Mouse (Mus musculus) forebrain, embryonic 15.5 days (tissue): ENCODE measurements at regions not wholly inside any gene's neighbourhood (a gene's known extent, or its start where the extent isn't known, plus 50 kb on each side); places are given as distances from the start of the nearest gene placed in this dataset.

ENCODE experiments used
- ATAC-seq: fragments of 200-750 bp; cut with Nextera tagmentation; replicated peaks from 2 replicates; pipeline ENCODE4 v1.8.0; 2017; ENCODE audit warnings: mild to moderate bottlenecking, moderate TSS enrichment, moderate library complexity
- H3K27ac ChIP-seq: fragments of 300-500 bp; sonication (generic); replicated peaks from 2 replicates; pipeline ENCODE4 v1.5.1; 2015; ENCODE audit warnings: mild to moderate bottlenecking, inconsistent platforms
- H3K27me3 ChIP-seq: fragments of 300-500 bp; sonication (generic); 2 replicates; pipeline ENCODE4 v1.6.1; 2015; ENCODE audit warnings: inconsistent platforms
- H3K36me3 ChIP-seq: fragments of 300-500 bp; sonication (generic); 2 replicates; pipeline ENCODE4 v1.6.1; 2015; ENCODE audit warnings: mild to moderate bottlenecking, inconsistent platforms
- H3K4me1 ChIP-seq: fragments of 300-500 bp; sonication (generic); 2 replicates; pipeline ENCODE4 v1.6.1; 2015; ENCODE audit warnings: inconsistent platforms
- H3K4me2 ChIP-seq: fragments of 300-500 bp; sonication (generic); replicated peaks from 2 replicates; pipeline ENCODE4 v1.6.1; 2015; ENCODE audit warnings: mild to moderate bottlenecking, inconsistent platforms
- H3K4me3 ChIP-seq: fragments of 300-500 bp; sonication (generic); 2 replicates; pipeline ENCODE4 v1.5.1; 2015; ENCODE audit warnings: mild to moderate bottlenecking, inconsistent platforms
- H3K9ac ChIP-seq: fragments of 300-500 bp; sonication (generic); replicated peaks from 2 replicates; pipeline ENCODE4 v1.6.1; 2015; ENCODE audit warnings: mild to moderate bottlenecking, inconsistent platforms
- H3K9me3 ChIP-seq: fragments of 300-500 bp; sonication (generic); 2 replicates; pipeline ENCODE4 v1.6.1; 2016; ENCODE audit warnings: inconsistent platforms
- WGBS: fragments of 180-500 bp; shearing (Covaris S2); methylation state at CpG from one replicate; pipeline ENCODE4 v1.1.7; 2015; ENCODE audit warnings: mixed read lengths; 5-methylcytosine and 5-hydroxymethylcytosine counted together

GRCm38 (mm10) chr10:51056950-51057349, 162.4 kb downstream of the Sim1 start:
- Histone ChIP-seq H3K4me3 (no peak overlapping the region), H3K9ac (no peak overlapping the region), H3K4me2 (no peak overlapping the region), H3K27me3 (no peaks in the 10 kb centered on the region), H3K36me3 (no peaks in the 10 kb centered on the region), H3K4me1 (no peaks in the 10 kb centered on the region), H3K27ac (no peak overlapping the region), H3K9me3 (no peaks in the 10 kb centered on the region)
- WGBS, result 12% methylated on average over 1 of the region's 1 CpGs
- 0 out of 2 replicates have a peak, but pooled peaks have one; percentile 63 for ATAC-seq

- no peaks in the 10 kb centered on the region for H3K9me3 ChIP-seq
- no peak for ATAC-seq
- WGBS, result 91% methylated on average over 5 of the region's 5 CpGs
- no peak overlapping the region for H3K4me2 ChIP-seq
- H3K36me3 ChIP-seq, result no peaks in the 10 kb centered on the region
- H3K27me3 ChIP-seq, result no peaks in the 10 kb centered on the region
- no peak overlapping the region for H3K27ac ChIP-seq
- no peaks in the 10 kb centered on the region for H3K4me1 ChIP-seq
- H3K9ac ChIP-seq, result no peak overlapping the region
- no peak overlapping the region for H3K4me3 ChIP-seq
Measured at GRCm38 (mm10) chr10:51058333-51058732, 163.8 kb downstream of the Sim1 start.

- H3K36me3 ChIP-seq, result no peaks in the 10 kb centered on the region
- no peak overlapping the region for H3K27ac ChIP-seq
- ATAC-seq, result no peak
- no peaks in the 10 kb centered on the region for H3K4me1 ChIP-seq
- no peak overlapping the region for H3K9ac ChIP-seq
- 95% methylated on average over 1 of the region's 1 CpGs for WGBS
- no peaks in the 10 kb centered on the region for H3K9me3 ChIP-seq
- H3K4me3 ChIP-seq, result no peak overlapping the region
- no peak overlapping the region for H3K4me2 ChIP-seq
- no peaks in the 10 kb centered on the region for H3K27me3 ChIP-seq
Measured at GRCm38 (mm10) chr10:51101590-51101989, 207.0 kb downstream of the Sim1 start.

- H3K27ac ChIP-seq, result no peak overlapping the region
- H3K4me1 ChIP-seq, result peaks cover 22% of the 10 kb centered on the region
- H3K36me3 ChIP-seq, result no peaks in the 10 kb centered on the region
- no peak overlapping the region for H3K4me3 ChIP-seq
- H3K9ac ChIP-seq, result no peak overlapping the region
- no peak overlapping the region for H3K4me2 ChIP-seq
- H3K27me3 ChIP-seq, result no peaks in the 10 kb centered on the region
- ATAC-seq, result no peak
- no peaks in the 10 kb centered on the region for H3K9me3 ChIP-seq
Measured at GRCm38 (mm10) chr10:51151833-51152232, 257.3 kb downstream of the Sim1 start.

DNA sequence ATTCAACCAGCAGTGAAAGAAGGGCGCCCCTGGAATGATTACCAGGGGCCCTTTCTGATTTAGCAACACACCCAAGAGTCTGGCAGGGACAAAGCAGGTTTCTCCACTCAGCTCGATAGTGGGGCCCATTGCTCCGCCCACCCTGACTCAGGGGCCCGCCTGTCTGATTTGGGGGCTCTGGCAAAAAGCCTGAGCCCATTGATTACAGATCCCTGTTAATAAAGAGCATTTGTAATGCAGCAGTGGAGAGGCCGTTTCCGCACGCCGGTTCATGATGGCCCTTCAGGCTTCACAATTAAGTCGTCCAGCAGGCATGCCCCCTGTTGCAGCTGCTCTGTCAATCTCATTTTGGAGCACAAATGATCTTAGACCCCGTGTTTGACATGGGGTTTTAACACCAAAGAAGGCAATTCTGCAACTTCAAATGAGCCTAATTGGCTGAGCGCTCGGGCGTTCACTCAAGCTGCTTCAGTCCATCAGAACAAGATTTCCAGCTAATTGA, 259.0 kb downstream of the Sim1 start:
- Histone ChIP-seq H3K36me3 (no peaks in the 10 kb centered on the region), H3K9me3 (no peaks in the 10 kb centered on the region), H3K4me1 (peaks cover 22% of the 10 kb centered on the region), H3K27me3 (no peaks in the 10 kb centered on the region), H3K4me2 (peak overlapping the region; percentile 45), H3K4me3 (peak overlapping the region; percentile 27), H3K9ac (0 out of 2 replicates have a peak overlapping the region, but pooled peaks have one; percentile 30), H3K27ac (peak overlapping the region; percentile 72)
- peak; percentile 98 for ATAC-seq
- WGBS, result 1% methylated on average over 13 of the region's 13 CpGs

DNA sequence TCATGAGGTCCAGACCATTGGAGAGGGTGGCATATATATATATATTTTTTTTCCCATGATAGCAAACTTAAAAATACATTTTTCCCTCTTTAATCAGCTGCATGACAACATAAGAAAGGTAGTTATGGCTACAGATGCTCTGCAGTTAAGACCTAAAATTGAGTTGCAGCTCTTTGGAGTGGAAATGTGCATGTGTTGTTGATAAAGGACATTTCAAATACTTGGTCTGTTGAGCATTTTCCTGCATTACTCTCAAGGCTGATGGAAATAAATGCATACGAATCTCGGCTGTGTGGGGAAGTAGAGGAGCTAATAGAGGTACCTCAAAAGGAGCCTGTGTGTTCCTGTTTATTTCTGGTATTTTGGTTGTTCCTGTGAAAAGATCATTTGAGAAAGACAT, 259.5 kb downstream of the Sim1 start:
- no peaks in the 10 kb centered on the region for H3K36me3 ChIP-seq
- H3K4me3 ChIP-seq, result no peak overlapping the region
- H3K4me1 ChIP-seq, result peaks cover 22% of the 10 kb centered on the region
- peak overlapping the region; percentile 72 for H3K27ac ChIP-seq
- H3K27me3 ChIP-seq, result no peaks in the 10 kb centered on the region
- peak overlapping the region; percentile 45; the same call in 1 of the 2 replicates for H3K4me2 ChIP-seq
- 7% methylated on average over 2 of the region's 2 CpGs for WGBS
- peak; percentile 24; the same call in 1 of the 2 replicates for ATAC-seq
- no peak overlapping the region for H3K9ac ChIP-seq
- no peaks in the 10 kb centered on the region for H3K9me3 ChIP-seq

- no peaks in the 10 kb centered on the region for H3K36me3 ChIP-seq
- no peaks in the 10 kb centered on the region for H3K27me3 ChIP-seq
- 59% methylated on average over 2 of the region's 2 CpGs for WGBS
- peak overlapping the region; percentile 72; the same call in 1 of the 2 replicates for H3K27ac ChIP-seq
- no peak overlapping the region for H3K9ac ChIP-seq
- H3K4me2 ChIP-seq, result no peak overlapping the region
- peaks cover 22% of the 10 kb centered on the region for H3K4me1 ChIP-seq
- no peaks in the 10 kb centered on the region for H3K9me3 ChIP-seq
- no peak overlapping the region for H3K4me3 ChIP-seq
- ATAC-seq, result no peak
Measured at GRCm38 (mm10) chr10:51154743-51155142, 260.2 kb downstream of the Sim1 start.

DNA sequence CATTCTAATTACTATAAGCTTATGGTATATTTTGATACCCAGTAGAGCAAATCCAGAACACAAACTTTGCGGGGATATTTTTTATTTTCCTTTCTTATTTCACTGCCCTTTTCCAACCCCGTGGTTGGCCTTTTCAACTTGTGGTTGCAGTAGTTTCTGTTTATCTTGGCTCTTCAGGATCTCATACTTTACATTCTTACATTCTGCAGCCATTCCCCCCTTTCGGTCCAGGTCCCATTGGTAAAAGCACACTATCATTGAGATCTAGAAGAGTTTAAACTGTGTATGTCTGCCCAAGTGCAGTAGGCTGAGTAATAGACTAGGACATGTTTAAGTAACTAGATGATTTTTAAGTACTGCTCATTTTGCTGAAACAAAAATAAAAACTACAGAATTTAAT, 279.1 kb downstream of the Sim1 start:
- no peaks in the 10 kb centered on the region for H3K4me1 ChIP-seq
- H3K9me3 ChIP-seq, result no peaks in the 10 kb centered on the region
- H3K9ac ChIP-seq, result no peak overlapping the region
- H3K4me2 ChIP-seq, result no peak overlapping the region
- ATAC-seq, result no peak
- H3K27ac ChIP-seq, result no peak overlapping the region
- WGBS, result 85% methylated on average over 3 of the region's 3 CpGs
- H3K4me3 ChIP-seq, result no peak overlapping the region
- no peaks in the 10 kb centered on the region for H3K36me3 ChIP-seq
- no peaks in the 10 kb centered on the region for H3K27me3 ChIP-seq

- no peak overlapping the region for H3K9ac ChIP-seq
- H3K9me3 ChIP-seq, result no peaks in the 10 kb centered on the region
- no peaks in the 10 kb centered on the region for H3K27me3 ChIP-seq
- H3K36me3 ChIP-seq, result no peaks in the 10 kb centered on the region
- no peak overlapping the region for H3K4me2 ChIP-seq
- H3K4me3 ChIP-seq, result no peak overlapping the region
- no peak overlapping the region for H3K27ac ChIP-seq
- H3K4me1 ChIP-seq, result no peaks in the 10 kb centered on the region
- whole genome bisulfite sequencing, result 85% methylated on average over 3 of the region's 3 CpGs
- ATAC-seq, result no peak
Measured at GRCm38 (mm10) chr10:51175993-51176577, 281.5 kb downstream of the Sim1 start.

DNA sequence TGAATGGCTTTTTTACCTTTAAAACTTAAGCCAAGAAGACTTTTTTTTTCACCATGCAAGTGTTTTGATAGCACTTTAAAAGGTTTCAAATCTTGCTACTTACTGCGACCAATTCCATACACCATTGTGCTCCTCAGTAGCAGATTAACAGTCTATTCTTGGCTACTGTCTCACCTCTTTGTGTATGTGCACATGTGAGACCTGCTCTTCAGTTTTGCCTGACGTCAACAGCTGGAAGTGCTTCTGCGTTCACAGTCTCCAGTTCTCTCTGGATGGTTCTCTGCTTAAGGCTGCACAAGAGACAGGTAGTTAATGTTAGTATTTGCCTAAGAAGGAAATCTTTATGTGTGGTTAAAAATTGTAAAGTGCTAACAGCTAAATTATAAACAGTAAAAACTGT, 282.1 kb downstream of the Sim1 start:
- no peak overlapping the region for H3K27ac ChIP-seq
- H3K9me3 ChIP-seq, result no peaks in the 10 kb centered on the region
- no peak overlapping the region for H3K9ac ChIP-seq
- ATAC-seq, result no peak
- H3K27me3 ChIP-seq, result no peaks in the 10 kb centered on the region
- WGBS, result 40% methylated on average over 3 of the region's 3 CpGs
- no peaks in the 10 kb centered on the region for H3K4me1 ChIP-seq
- H3K36me3 ChIP-seq, result no peaks in the 10 kb centered on the region
- H3K4me2 ChIP-seq, result no peak overlapping the region
- no peak overlapping the region for H3K4me3 ChIP-seq

DNA sequence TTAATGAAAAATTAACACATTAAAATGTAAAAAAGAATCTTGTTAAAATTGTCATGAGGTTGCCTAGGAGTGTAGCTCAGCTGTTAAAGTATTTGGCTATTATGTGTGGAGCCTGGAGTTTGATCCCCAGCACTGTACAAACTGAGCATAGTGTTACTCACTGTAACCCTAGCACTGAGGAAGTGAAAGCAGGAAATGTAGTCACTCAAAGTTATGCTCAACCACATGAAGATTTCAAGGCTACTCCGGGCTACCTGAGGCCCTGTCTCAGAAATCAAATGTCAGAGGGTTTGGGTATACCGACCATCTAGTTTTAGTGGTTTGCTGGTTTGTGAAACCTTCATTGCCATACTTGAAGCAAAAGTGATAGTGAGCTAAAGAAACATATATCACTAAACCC, 287.2 kb downstream of the Sim1 start:
- WGBS, result 90% methylated on average over 2 of the region's 2 CpGs
- ATAC-seq, result no peak
- Histone ChIP-seq H3K27ac (no peak overlapping the region), H3K36me3 (no peaks in the 10 kb centered on the region), H3K27me3 (no peaks in the 10 kb centered on the region), H3K9ac (no peak overlapping the region), H3K4me2 (no peak overlapping the region), H3K4me1 (no peaks in the 10 kb centered on the region), H3K9me3 (no peaks in the 10 kb centered on the region), H3K4me3 (no peak overlapping the region)

DNA sequence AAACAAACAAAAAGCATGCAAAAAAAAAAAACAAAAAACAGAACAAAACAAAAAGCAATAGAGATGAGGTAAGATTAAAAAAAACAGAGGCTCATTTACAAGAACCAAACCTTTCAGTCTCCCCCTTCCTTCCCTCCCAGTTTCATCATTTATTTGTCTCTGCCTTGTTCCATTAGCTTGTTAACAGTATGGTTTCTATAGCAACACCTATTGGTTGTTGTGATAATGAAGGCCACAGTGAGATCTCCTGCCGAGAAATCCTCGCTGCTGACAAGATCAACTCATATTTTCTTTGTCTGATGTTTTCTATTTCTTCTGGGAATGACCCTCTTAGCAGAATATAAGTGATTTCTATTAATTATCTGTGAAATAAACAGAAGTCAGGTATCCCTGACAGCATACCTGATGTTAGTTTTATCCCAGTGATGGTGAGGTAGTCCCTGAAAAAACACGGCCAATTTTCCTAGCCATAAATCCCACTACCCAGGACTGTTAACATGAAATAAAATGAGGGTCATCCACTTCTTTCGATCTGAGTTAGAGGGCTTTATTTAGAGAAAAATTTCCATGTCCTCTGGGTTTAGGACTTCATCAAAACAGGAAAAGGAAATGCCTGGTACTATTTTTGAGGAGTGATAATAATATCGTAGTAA, 288.9 kb upstream of the Gm49339 start:
- 0 out of 2 replicates have a peak, but pooled peaks have one; percentile 41 for ATAC-seq
- H3K27ac ChIP-seq, result no peak overlapping the region
- no peak overlapping the region for H3K4me3 ChIP-seq
- no peak overlapping the region for H3K4me2 ChIP-seq
- H3K36me3 ChIP-seq, result no peaks in the 10 kb centered on the region
- H3K4me1 ChIP-seq, result no peaks in the 10 kb centered on the region
- no peaks in the 10 kb centered on the region for H3K27me3 ChIP-seq
- no peak overlapping the region for H3K9ac ChIP-seq
- no peaks in the 10 kb centered on the region for H3K9me3 ChIP-seq
- WGBS, result 37% methylated on average over 5 of the region's 5 CpGs

DNA sequence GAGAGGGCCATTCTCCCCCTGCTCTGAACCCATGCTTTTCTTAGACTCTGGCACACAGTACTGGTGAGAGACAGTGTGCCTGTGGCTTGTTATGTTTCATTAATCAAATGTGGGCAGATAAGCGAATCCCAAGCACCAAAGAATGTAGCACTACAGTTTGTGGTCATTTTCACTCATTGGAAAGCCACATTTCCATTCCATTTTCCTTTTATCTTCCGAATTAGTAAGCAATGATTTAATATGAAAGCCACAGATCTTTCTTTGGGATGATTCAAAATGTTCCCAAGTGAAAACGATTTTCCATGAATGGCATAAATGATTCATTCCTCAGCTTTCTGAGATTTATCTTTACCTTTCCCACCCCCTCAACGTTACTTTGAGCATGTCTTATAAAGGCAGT, 260.9 kb upstream of the Gm49339 start:
- Histone ChIP-seq H3K4me3 (no peak overlapping the region), H3K9me3 (no peaks in the 10 kb centered on the region), H3K4me2 (no peak overlapping the region), H3K9ac (no peak overlapping the region), H3K27ac (no peak overlapping the region), H3K4me1 (no peaks in the 10 kb centered on the region), H3K27me3 (no peaks in the 10 kb centered on the region), H3K36me3 (no peaks in the 10 kb centered on the region)
- 80% methylated on average over 4 of the region's 4 CpGs for WGBS
- no peak for ATAC-seq
